Mouse (Mus musculus): ENCODE results near the gene Pdf. TPM values are rescaled to one million over a fixed set of nuclear protein-coding genes. Genes with fewer than 3 reads are reported as not detected.
A peak's percentile ranks its signal among the peaks of the same experiment; 100 is the strongest.

The Pdf gene
- total RNA-seq (2015) (40.1 and 48.6 TPM in 2 replicates), total RNA-seq (2017) (35.3 and 46.3 TPM in 2 replicates)

DNA sequence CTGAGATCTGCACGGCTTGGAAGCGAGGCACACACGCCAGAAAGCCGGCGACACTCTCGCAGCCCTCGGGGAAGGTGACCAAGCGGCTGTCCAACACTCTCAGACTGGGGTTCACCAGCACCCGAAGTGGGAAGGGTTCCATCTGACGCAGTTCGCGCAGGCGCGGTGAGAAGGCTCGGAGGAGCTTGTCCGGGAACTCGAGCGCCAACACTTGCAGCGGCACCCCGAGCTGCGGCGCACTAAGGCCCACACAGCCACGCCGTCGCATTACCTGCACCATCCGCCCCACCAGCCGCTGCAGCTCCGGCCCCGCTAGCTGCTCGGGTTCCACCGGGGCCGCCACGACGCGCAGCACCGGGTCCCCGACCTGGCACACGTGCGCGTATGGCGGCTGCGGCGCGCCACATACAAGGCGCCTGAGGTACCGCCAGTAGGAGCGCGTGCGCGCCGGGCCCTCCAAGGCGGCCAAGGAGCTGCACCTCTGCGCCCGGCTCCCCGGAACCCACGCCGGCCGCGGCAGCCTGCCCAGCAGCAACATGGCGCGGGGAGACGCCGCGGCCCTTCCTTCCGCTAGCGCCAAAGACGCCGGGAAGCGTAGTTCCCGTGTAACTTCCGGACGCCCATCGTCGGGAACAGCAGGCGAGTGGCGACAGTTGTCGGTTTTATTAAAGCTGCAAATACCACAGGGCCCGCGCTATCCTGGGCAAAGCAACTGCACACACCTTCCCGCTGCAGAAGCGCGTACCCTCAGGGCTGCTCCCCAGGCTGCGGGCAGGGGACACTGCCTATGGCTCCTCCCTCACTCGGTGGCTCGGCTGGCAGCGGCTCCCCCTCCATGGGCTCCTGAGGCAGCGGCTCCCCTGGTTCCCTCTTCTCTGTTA lies at the start of gene Pdf:
Pdf (minus strand) TSS at position 554 of the 881 bp plus-strand sequence.
- ATAC-seq (replicated peaks; ENCODE audit: poor library complexity), result peak; percentile 76

DNA sequence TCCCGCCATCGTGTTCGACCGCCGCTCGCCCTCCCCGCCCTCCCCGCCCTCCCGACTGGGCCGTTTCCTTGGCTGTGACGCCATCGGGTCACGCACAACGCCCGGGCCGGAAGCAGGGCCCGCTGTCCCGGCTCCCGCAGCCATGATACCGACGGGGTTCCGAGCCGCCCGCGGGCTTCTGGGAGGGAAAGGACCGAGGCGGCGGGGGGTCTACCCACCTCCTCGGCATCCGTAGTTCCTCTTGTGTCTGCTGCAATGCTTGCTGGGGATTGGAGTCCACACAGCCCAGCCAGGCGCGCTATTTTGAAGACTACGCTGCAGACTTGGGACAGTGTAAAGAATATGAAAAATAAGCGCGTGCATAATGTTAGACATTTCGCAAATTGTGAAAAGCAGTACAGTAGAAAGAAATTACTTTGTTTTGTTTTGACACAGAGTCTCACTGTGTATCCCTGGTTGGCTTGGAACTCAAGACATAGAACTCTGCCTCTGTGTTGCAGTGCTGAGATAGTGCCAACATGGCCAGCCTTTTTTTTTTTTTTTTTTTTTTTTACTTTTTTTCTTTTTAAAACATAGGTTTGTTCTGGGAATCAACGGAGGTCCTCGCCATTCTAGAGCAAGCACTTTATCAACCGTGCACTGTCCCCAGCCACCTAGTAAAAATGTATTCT lies 48.1 kb upstream of the Pdf start, which contains the start of gene Terf2:
Terf2 (minus strand) TSS at position 182 of the 671 bp plus-strand sequence.
- ATAC-seq (replicated peaks; ENCODE audit: poor library complexity), result peak; percentile 97

GRCm38 (mm10) chr8:107095717-107096365 lies 47.4 kb upstream of the Pdf start:
- peak; percentile 14 for ATAC-seq (replicated peaks; ENCODE audit: poor library complexity)

DNA sequence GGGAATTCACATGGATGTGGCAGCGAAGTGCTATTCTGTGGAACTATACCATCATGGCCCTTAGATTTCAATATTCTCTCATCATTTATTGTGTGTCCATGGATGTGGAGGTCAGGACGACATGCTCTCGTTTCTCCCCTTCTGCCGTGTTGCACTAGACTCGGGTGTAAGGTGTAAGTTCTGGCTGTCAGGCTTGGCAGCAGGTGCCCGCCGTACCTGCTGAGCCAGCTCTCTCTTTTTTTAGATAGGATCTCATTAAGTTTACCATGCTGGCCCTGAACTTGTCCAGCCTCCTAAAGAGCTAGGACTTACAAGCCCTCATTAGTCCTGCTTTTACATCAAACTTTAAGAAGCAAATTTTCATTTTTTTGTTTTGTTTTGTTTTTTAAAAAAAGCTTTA lies 42.1 kb upstream of the Pdf start:
- no peak for ATAC-seq (replicated peaks; ENCODE audit: poor library complexity)

- no peak for ATAC-seq (replicated peaks; ENCODE audit: poor library complexity)
These were observed 40.2 kb upstream of the Pdf start for GRCm38 (mm10) chr8:107088526-107089063.

- ATAC-seq (replicated peaks; ENCODE audit: poor library complexity), result no peak
These were observed 37.6 kb upstream of the Pdf start for GRCm38 (mm10) chr8:107086018-107086417.

DNA sequence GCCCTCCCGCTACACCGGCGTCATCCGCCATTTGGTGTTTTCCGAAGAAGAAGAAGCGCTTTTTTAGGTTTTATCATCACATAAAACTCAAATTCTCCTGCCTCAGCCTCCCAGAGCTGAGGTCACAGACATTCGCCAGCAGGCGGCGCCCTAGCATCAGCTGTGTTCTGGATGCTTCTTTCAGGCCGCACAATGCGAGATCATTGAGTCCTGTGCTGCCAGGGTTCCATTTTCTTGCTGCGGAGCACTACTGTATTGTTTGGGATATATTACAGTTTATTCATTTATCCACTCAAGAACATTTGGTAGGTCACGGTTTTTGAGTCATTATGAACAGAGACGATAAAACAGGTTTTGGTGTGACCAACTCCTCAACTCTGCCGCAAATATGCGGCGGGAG lies 36.9 kb upstream of the Pdf start:
- peak; percentile 48; the same call in 1 of the 2 replicates for ATAC-seq (replicated peaks; ENCODE audit: poor library complexity)

DNA sequence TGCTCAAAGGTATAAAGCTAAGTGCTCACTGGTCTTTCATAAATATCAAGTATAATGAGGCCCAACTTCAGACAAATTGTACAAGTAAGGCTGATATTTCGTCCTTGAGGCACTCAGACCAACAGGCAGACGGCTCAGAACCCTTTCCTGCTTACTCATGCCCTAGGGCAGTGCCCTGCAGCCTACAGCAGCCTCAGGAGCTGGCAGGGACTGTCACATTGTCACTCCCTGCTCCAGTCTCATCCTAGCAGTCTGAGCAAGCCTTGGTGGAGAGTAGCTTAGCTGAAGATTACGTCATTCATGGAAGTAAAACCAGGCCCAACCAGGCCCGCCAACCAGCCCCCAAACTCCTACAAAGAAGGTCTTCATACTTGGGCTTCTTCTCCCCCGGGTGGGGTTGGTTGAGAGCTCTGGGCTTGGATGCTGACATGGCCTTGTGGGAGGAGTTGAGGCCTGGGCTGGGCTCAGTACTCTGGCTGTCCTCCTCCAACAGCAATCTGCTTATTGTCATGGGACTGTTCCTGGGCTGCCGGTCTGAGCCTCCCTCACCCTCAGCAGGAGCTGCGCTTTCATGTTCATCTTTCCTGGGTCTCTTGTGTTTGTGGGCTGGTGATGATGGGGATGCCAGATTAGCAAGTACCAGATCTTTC lies 27.9 kb upstream of the Pdf start:
- ATAC-seq (replicated peaks; ENCODE audit: poor library complexity), result no peak

DNA sequence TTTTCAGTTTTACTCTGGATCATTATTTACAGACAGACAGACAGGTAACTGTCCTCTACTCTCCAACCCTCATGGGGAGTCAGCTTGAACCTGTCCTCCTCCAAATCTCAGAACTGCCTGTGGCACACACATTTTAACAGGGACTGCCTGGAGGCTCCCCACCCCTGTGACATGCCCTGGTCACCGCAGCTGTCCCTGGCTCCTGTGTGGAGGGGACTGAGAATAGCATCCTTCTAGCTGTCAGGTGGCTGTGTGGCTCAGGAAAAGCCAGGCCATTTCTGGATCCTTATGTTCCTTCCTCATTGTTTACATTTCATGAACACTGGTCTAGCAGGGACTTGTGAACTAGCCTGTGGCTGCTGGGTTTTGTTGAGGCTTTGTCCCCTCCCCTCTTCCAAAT lies 25.7 kb upstream of the Pdf start:
- no peak for ATAC-seq (replicated peaks; ENCODE audit: poor library complexity)

DNA sequence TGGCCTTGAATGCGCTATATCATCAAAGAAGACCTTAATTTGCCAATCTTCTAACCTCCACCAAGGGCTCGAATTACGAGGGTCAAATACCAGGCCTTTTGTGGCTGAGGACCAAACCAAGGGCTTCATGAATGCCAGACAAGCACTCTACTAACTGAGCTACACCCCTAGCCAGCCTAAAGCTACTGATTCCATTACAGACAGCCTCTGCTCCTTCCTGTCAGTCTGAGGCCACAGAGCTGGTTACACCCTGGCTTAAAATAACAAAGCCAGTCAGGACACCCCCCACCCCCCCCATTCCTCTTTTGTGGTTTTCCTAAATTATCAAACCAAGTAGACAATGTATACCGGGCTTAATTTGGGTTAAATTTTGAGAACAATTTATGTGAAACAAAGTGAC lies 25.3 kb upstream of the Pdf start:
- 0 out of 2 replicates have a peak, but pooled peaks have one; percentile 24 for ATAC-seq (replicated peaks; ENCODE audit: poor library complexity)

- peak; percentile 98 for ATAC-seq (replicated peaks; ENCODE audit: poor library complexity)
These were observed 17.4 kb upstream of the Pdf start, which contains the start of gene Tmed6 for GRCm38 (mm10) chr8:107065511-107066496. Tmed6 (minus strand) TSS chr8:107065644.

DNA sequence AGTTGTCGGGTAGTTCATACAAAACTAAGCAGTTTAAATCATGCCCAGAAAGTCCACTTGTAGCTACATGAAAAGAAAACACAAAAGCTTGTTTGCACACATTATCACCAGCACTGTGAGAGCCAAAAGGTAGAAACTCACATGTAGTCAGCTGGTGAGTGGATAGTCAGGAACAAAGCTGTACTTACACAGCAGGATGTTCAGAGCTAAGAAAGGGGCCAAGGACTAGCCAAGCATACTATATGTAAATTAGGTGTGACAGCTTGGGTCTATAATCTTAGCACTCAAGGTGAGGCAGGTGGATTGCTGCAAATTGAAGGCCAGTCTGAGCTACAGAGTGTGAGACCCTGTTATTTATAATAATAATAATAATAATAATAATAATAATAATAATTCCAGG lies 14.2 kb upstream of the Pdf start:
- ATAC-seq (replicated peaks; ENCODE audit: poor library complexity), result no peak

DNA sequence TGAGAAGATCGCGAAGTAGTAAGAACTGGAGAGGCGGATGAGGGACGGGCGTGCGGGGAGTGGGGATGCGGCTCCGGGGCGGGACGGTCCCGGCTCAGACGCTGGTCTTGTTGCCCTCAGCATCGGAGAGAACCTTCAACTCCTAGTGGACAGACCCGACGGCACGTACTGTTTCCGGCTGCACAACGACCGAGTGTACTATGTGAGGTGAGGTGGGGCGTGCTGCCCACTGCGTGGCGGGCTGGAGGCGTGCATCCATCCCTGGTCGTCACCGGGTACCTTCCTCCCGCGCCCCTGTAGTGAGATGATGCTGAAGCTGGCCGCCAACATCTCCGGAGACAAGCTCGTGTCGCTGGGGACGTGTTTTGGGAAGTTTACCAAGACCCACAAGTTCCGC lies 8.6 kb upstream of the Pdf start:
- ATAC-seq (replicated peaks; ENCODE audit: poor library complexity), result peak; percentile 59

GRCm38 (mm10) chr8:107056076-107056972 lies 7.9 kb upstream of the Pdf start, which contains the start of the genes Cog8 and Nip7:
Cog8 (minus strand) TSS chr8:107056689.
Nip7 (plus strand) TSS chr8:107056877.
- peak; percentile 96 for ATAC-seq (replicated peaks; ENCODE audit: poor library complexity)

DNA sequence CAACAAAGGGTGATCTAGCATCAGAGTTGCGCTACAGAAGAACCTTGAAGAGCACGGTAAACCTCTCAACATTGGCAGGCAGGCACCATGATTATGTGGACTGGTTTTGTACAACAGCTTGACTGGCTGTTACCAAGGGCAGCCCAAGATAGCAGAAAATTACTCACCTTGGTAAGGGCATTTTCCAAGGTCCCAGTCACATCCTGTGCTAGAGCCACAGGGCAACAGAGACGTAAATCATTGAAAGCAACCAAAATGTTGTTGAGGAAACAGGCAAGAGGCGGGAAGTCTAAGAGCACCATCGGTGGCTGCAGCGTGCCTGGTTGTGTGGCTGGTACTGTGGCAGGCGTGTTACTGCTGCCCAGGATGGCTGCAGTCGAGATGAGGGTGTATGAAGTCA lies 3.6 kb upstream of the Pdf start:
- no peak for ATAC-seq (replicated peaks; ENCODE audit: poor library complexity)

GRCm38 (mm10) chr8:107049480-107049879 lies 1.1 kb upstream of the Pdf start:
- no peak for ATAC-seq (replicated peaks; ENCODE audit: poor library complexity)

GRCm38 (mm10) chr8:107046976-107047375 lies 1.4 kb downstream of the Pdf start:
- ATAC-seq (replicated peaks; ENCODE audit: poor library complexity), result no peak

- ATAC-seq (replicated peaks; ENCODE audit: poor library complexity), result no peak
These were observed 2.9 kb downstream of the Pdf start for GRCm38 (mm10) chr8:107045478-107045877.

Data from megakaryocyte progenitor cell, adult 5-6 weeks (primary cell).